8 mouse cellular contexts compared by ENCODE assay signal in the genomic region with DNA sequence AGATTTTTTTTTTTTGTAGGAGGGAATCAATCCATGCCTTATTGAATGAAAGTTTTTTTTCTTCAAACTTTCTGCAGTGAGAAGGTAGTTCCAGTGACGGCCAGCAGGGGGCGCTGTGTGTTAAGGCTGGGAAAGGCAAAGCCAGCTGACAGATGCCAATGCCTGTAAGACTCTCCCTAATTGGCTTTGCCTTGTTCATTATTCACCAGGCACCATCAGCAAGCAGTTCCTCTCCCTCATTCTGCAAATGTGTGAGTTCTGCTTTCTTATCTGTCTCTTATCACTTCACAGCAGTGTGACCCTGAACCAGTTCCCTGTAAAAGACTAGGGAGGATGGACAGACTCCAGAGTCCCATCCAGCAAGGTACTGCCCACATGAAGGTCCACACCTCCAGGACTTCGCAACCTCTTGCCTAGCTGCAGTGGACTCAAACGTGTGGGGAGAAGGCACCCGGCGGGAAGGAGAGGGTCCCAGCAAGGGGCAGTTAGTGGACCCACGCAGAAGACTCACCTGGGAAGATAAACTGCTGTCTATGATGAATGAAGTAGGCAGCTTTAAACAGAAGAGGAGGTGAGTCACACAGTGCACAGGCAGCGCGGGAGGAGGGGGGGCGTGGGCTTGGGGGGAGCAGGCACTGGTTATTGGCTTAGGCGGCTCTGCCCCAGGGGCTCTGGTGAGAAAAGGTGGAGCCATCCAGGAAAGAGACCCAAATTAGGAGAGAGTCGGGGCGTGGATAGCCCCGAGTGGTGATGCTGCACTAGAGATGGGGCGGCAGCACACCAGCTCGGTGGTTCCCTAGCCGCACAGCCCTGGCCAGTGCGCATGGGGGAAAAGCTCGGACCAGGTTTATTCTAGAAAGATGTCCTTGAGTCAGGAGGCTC. TPM values are rescaled to one million over a fixed set of nuclear protein-coding genes. Genes with fewer than 3 reads are reported as not detected.
DNase-seq lines count a peak whose midpoint lies in the region; ATAC-seq and TF ChIP-seq lines count a peak whose summit lies in the region.

No protein-coding gene starts in this region.

- no peak for ATAC-seq in kidney, embryonic 14.5 days (ENCODE audit: low FRiP score, low TSS enrichment)
- ATAC-seq in granulocyte monocyte progenitor cell, adult 5-6 weeks (replicated peaks; ENCODE audit: poor library complexity, severe bottlenecking), result peak; percentile 50
- 0 out of 2 replicates have a peak, but pooled peaks have one; percentile 53 for ATAC-seq in limb, embryonic 12.5 days (ENCODE audit: insufficient number of reproducible peaks, insufficient read depth, low FRiP score, low TSS enrichment, low read depth)

- no peak for TF ChIP-seq POLR2A in kidney, adult 2 months (IDR thresholded peaks at IDR 0.05; ENCODE audit: low read depth, low read length)

- no peaks in the 10 kb centered on the region for H3K27me3 ChIP-seq in kidney, embryonic 14.5 days (ENCODE audit: control insufficient read depth, insufficient read depth, low read length)
- no peaks in the 10 kb centered on the region for H3K27me3 ChIP-seq in kidney, adult 2 months (replicated peaks; ENCODE audit: control insufficient read depth, insufficient read depth, low read length)
- peaks cover under 1% of the 10 kb centered on the region; the same call in 1 of the 2 replicates for H3K27me3 ChIP-seq in limb, embryonic 12.5 days

- H3K27ac ChIP-seq in kidney, embryonic 14.5 days (ENCODE audit: low read depth, low read length), result no peak overlapping the region
- no peak overlapping the region for H3K27ac ChIP-seq in kidney, adult 2 months (ENCODE audit: insufficient read depth, low read depth, low read length)
- H3K27ac ChIP-seq in limb, embryonic 12.5 days, result no peak overlapping the region

- 48% methylated on average over 19 of the region's 19 CpGs for WGBS in kidney, embryonic 14.5 days
- WGBS in kidney, adult 2 months, result 68% methylated on average over 19 of the region's 19 CpGs
- 45% methylated on average over 19 of the region's 19 CpGs for WGBS in limb, embryonic 12.5 days

- DNase-seq in kidney, adult 11 months, result peak; percentile 55
- peak; percentile 75 for DNase-seq in embryo, embryonic 11 days
- DNase-seq in kidney, adult 2 months, result peak; percentile 81
- peak; percentile 36 to 71 for DNase-seq in monocyte, adult 2 months (ENCODE audit: low read depth in 1 of 2, low spot score in 2 of 2)
- DNase-seq in spleen, postnatal 36 days (ENCODE audit: low spot score in 2 of 2), result peak; percentile 62 to 72

- TF ChIP-seq CTCF in kidney, adult 2 months (conservative IDR thresholded peaks at IDR 0.05; ENCODE audit: insufficient read depth, insufficient read length, low read depth, low read length), result peak; percentile 96

- H3K4me2 ChIP-seq in kidney, embryonic 14.5 days (replicated peaks; ENCODE audit: low read depth, low read length), result no peak overlapping the region
- no peak overlapping the region for H3K4me2 ChIP-seq in limb, embryonic 12.5 days

- H3K9me3 ChIP-seq in kidney, embryonic 14.5 days (ENCODE audit: control insufficient read depth, low read length), result no peaks in the 10 kb centered on the region
- no peaks in the 10 kb centered on the region for H3K9me3 ChIP-seq in limb, embryonic 12.5 days

- no peak overlapping the region for H3K4me3 ChIP-seq in kidney, embryonic 14.5 days (ENCODE audit: low read length)
- H3K4me3 ChIP-seq in kidney, adult 2 months (ENCODE audit: insufficient read depth, low read depth, low read length), result no peak overlapping the region
- H3K4me3 ChIP-seq in limb, embryonic 12.5 days (replicated peaks), result no peak overlapping the region

- H3K4me1 ChIP-seq in kidney, embryonic 14.5 days (ENCODE audit: control insufficient read depth, insufficient read depth, low read length), result no peaks in the 10 kb centered on the region
- no peaks in the 10 kb centered on the region for H3K4me1 ChIP-seq in kidney, adult 2 months (ENCODE audit: control insufficient read depth, insufficient read depth, low read length)
- peaks cover 11% of the 10 kb centered on the region; the same call in 1 of the 2 replicates for H3K4me1 ChIP-seq in limb, embryonic 12.5 days (replicated peaks)

- no peak overlapping the region for H3K9ac ChIP-seq in kidney, embryonic 14.5 days (ENCODE audit: low read depth, low read length)
- H3K9ac ChIP-seq in limb, embryonic 12.5 days (replicated peaks), result no peak overlapping the region

- H3K36me3 ChIP-seq in kidney, embryonic 14.5 days (ENCODE audit: control insufficient read depth, insufficient read depth, low read length), result peaks cover 12% of the 10 kb centered on the region; the same call in 1 of the 2 replicates
- no peaks in the 10 kb centered on the region for H3K36me3 ChIP-seq in kidney, adult 2 months (ENCODE audit: control insufficient read depth, insufficient read depth, low read length)
- H3K36me3 ChIP-seq in limb, embryonic 12.5 days, result peaks cover 9% of the 10 kb centered on the region

RNA-seq across cellular contexts. Expression of a gene that starts 46.1 kb away (rescaled TPM):
- polyA plus RNA-seq in kidney, embryonic 14.5 days (2014; fragmentation: Nextera tagmentation; extraction: Ambion mirVana), result 24.6 and 26.4 TPM in 2 replicates
- total RNA-seq in granulocyte monocyte progenitor cell, adult 5-6 weeks (2014; fragmentation: Nextera tagmentation), result 273 and 289 TPM in 2 replicates
- 68.6 and 84.9 TPM in 2 replicates for total RNA-seq in granulocyte monocyte progenitor cell, adult 5-6 weeks (2017)
- 55.3 and 63.4 TPM in 2 replicates for polyA plus RNA-seq in kidney, adult 2 months (2012; rRNA removed)
- polyA plus RNA-seq in limb, embryonic 12.5 days (2016; fragmentation: Nextera tagmentation; extraction: Ambion mirVana), result 4.1 and 6.8 TPM in 2 replicates
